Mouse (Mus musculus): Measurements from ENCODE around the gene Sycp2. TPM values are rescaled to one million over a fixed set of nuclear protein-coding genes. Genes with fewer than 3 reads are reported as not detected.

The Sycp2 gene
- polyA plus RNA-seq, 1 experiment from 2014 or later: 0.12 TPM

DNA sequence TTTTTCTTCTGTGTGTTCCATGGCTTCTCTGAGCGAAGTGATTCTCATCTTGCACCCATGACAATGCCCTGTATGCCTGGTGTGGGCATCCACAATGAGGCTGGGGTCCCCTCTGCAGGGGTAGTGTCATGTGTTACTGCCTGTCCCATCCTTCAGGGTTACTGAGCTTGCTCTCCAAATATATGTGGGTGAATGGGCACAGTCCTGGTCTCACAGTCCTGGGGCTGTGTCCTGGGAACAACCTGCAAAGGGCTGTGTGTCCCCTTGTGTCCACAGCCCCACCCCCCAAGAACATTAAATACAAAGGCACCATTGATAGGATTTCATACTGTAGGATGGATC, 103.3 kb downstream of the Sycp2 start:
- H3K4me2 ChIP-seq (replicated peaks; ENCODE audit: low read depth, low read length): no peak overlapping the region
- peaks cover 7% of the 10 kb centered on the region; the same call in 1 of the 2 replicates for H3K4me1 ChIP-seq (replicated peaks; ENCODE audit: control insufficient read depth, insufficient read depth, low read length)
- WGBS: 35% methylated on average over 1 of the region's 1 CpGs
- ATAC-seq (ENCODE audit: low FRiP score): peak; percentile 59
- H3K36me3 ChIP-seq (ENCODE audit: control insufficient read depth, insufficient read depth, low read length): no peaks in the 10 kb centered on the region
- DNase-seq (ENCODE audit: low spot score): no peak
- no peak overlapping the region for H3K4me3 ChIP-seq (ENCODE audit: low read depth, low read length)
- no peak overlapping the region for H3K9ac ChIP-seq (ENCODE audit: low read depth, low read length)
- 0 out of 2 replicates have a peak overlapping the region, but pooled peaks have one; percentile 33 for H3K27ac ChIP-seq (ENCODE audit: low read depth, low read length)
- no peaks in the 10 kb centered on the region for H3K9me3 ChIP-seq (ENCODE audit: control insufficient read depth, low read length)
- no peaks in the 10 kb centered on the region; the same call in 1 of the 2 replicates for H3K27me3 ChIP-seq (ENCODE audit: control insufficient read depth, insufficient read depth, low read length)

DNA sequence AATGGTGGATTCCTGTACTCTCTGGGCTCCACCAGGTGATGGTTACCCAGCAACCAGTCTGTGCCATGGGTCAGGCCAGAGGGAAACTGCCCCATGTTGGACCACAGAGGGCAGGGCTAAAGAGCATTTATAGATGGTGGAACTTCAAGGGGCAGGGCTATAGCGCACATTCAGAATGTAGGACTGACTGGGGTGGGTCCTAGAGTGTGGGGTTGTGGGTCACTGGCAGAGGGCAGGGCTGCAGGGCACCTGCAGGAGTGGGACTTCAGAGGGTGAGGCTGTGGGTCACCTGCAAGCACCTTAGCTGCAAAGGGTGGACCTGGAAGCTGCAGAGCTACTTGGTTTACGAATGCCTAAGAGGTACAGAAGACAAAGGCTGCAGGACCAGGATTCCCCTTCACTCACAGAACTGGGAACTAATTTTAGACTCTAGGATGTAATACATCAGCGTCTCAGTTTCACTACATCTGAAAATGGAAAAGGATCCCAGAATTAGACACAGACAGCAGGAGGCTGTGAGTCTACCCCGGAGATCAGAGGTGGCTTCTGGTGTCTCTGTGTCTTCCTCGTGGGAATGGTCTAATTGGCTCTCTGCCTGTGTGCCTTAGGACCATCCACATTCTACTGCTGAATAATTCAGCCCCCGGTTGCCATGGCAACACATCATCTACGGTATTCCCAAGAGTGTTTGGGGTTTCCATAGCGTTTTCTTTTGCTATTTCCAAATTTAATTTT, 103.9 kb downstream of the Sycp2 start:
- Histone ChIP-seq H3K36me3 (ENCODE audit: control insufficient read depth, insufficient read depth, low read length) (no peaks in the 10 kb centered on the region), H3K9me3 (ENCODE audit: control insufficient read depth, low read length) (no peaks in the 10 kb centered on the region), H3K27ac (ENCODE audit: low read depth, low read length) (peak overlapping the region; percentile 31; the same call in 1 of the 2 replicates), H3K4me1 (replicated peaks; ENCODE audit: control insufficient read depth, insufficient read depth, low read length) (peaks cover 7% of the 10 kb centered on the region; the same call in 1 of the 2 replicates), H3K4me3 (ENCODE audit: low read depth, low read length) (no peak overlapping the region), H3K9ac (ENCODE audit: low read depth, low read length) (no peak overlapping the region), H3K4me2 (replicated peaks; ENCODE audit: low read depth, low read length) (no peak overlapping the region), H3K27me3 (ENCODE audit: control insufficient read depth, insufficient read depth, low read length) (no peaks in the 10 kb centered on the region)
- ATAC-seq (ENCODE audit: low FRiP score) (peak; percentile 85), DNase-seq (ENCODE audit: low spot score) (peak; percentile 77)
- 50% methylated on average over 8 of the region's 8 CpGs for WGBS

Other genes with a start within 250 kb of the Sycp2 start
- 1.3 and 2.3 TPM in 2 replicates for gene Ppp1r3d, start 6.8 kb upstream of the Sycp2 start, polyA plus RNA-seq (2014; fragmentation: Nextera tagmentation; extraction: Ambion mirVana)
- 3.4 and 4.6 TPM in 2 replicates for gene Fam217b, start 6.8 kb upstream of the Sycp2 start, polyA plus RNA-seq (2014; fragmentation: Nextera tagmentation; extraction: Ambion mirVana)
- gene Cdh26, start 22.8 kb upstream of the Sycp2 start, polyA plus RNA-seq (2014; fragmentation: Nextera tagmentation; extraction: Ambion mirVana): 0.54 TPM in 1 of 2 replicates, not detected in the other